Mouse (Mus musculus): ENCODE measurements around the gene Syt10. TPM values are rescaled to one million over a fixed set of nuclear protein-coding genes. Genes with fewer than 3 reads are reported as not detected.
"Not testable (repeated sequence)": the region's sequence is repeated elsewhere in the genome, so short reads cannot be mapped to it uniquely, and the experiment has no call there.

Syt10 gene
- total RNA-seq (2021) = under 1 TPM in 1 of 2 experiments, not detected in 1; 0.36 TPM
- long read RNA-seq, experiment 1 = 0 reads
- long read RNA-seq, experiment 2 = 0 reads

DNA sequence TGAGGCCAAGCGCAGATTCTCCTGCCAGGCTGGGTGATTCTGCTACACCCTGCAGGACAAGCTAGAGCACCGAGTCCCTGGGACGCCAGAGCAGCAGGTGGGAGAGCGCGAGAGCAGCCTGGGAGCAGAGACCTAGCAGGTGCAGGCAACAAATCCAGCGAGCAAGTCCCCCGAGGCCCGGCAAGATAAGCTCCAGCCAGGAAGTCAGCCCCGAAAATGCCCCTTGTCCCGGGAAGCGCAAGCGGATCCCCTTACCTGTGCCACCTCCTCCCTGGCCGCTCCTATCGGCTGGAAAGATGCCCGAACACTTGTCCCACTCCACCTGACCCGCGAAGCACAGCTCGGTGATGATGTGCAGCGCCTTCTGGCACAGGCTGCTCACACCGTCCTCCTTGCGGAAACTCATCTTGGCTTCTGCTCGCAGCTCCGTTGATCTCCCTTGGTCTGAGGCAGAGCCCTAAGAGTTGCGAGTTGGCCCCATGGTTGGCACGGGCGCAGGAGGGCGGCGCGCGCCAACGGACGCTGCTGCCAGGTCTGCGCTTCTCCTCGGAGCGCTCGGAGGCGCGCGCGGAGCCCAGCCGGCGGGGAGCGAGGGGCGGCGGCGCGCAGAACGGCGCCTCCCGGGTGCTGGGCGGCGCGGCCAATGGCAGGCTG lies at the start of gene Syt10:
Syt10 (minus strand) TSS at position 497 of the 654 bp plus-strand sequence.
- no peak for DNase-seq (ENCODE audit: low spot score in 2 of 2)

DNA sequence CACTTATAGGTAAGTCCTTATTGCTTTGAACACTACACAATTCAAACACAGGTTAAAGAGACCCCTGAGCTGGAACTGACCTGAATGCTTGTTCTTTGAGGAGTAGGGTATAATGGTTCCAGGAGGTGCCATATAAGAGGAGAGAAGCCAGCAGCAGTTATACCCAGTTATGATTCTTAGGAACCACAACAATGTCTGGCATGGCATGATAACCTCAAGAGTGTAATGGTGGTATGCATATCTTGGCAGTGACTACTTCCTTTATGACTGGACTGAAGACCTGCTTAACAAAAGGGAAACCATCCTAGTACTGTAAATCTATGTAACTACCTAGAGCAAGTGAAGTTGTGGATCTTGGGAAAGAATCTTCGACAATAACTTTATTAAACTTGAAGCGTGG lies 42.1 kb upstream of the Syt10 start:
- DNase-seq (ENCODE audit: low spot score in 2 of 2) = no peak

- no peak for DNase-seq (ENCODE audit: low spot score in 2 of 2)
Measured at GRCm38 (mm10) chr15:89878981-89879380, 37.3 kb upstream of the Syt10 start.

DNA sequence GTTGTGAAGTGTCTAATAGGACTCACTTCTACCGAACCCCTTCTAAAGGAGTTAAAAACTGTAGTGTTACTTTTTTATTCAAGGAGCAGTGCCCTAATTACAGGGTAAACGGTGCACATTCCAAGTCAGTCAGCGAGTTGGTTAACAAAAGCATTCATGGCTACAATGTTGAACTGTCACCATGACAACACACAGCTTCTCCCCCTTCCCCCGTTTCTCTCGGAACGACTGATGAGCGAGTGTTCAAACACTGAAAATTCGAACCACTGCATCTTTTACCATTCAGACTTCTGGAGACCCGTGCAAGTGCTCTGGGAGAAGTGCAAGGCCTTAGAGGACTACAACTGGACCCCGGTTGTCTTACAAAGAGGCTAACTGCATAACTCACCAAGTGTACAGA lies 25.6 kb downstream of the Syt10 start:
- no peak for DNase-seq (ENCODE audit: low spot score in 2 of 2)

GRCm38 (mm10) chr15:89804478-89804877 lies 37.2 kb downstream of the Syt10 start:
- DNase-seq (ENCODE audit: low spot score in 2 of 2) = no peak

GRCm38 (mm10) chr15:89779928-89780327 lies 61.7 kb downstream of the Syt10 start:
- no peak for DNase-seq (ENCODE audit: low spot score in 2 of 2)

- DNase-seq (ENCODE audit: low spot score in 2 of 2) = not testable (repeated sequence)
Measured at GRCm38 (mm10) chr15:89766016-89766415, 75.6 kb downstream of the Syt10 start.

DNA sequence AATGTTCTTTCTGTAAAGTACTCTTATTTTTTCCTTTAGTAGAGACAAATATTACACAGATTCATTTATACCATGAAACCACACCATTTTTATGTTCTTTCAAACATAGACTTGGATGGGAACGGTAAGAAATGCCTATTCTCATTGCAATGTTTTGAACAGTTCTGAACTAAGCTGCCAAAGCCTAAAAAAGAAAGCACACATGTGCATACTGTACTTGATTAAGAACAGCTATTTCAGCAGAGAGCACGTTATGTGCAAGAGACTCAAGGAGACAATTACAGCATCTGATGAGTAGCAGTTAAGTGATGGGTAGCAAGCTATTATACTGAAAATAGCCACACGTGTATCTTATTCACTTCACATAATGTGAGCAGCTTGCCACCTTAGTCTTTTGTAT lies 108.0 kb downstream of the Syt10 start:
- no peak for DNase-seq (ENCODE audit: low spot score in 2 of 2)

Small RNAs within 50 kb of the gene (microRNA-seq; reads per million reads assigned to microRNA genes)
- gene Gm24643 (ENCODE audit: borderline number of aligned reads in 2 of 2) = 0 reads per million in 2 experiments

Other genes with a start within 250 kb of the Syt10 start
- gene Rabl2, start 249.9 kb downstream of the Syt10 start, total RNA-seq (2021) = 1 to 10 TPM; 9.2 to 9.9 TPM